Mouse (Mus musculus) bone marrow, adult 2 months (tissue): Measurements from ENCODE around the gene Zfp36l2. TPM values are rescaled to one million over a fixed set of nuclear protein-coding genes. Genes with fewer than 3 reads are reported as not detected.
A peak's percentile ranks its signal among the peaks of the same experiment; 100 is the strongest.

ENCODE experiments used
- H3K27ac ChIP-seq: fragments of 200-500 bp; 2 replicates; pipeline ENCODE4 v1.5.1; 2012; ENCODE audit warnings: low read depth, mild to moderate bottlenecking, control low read depth, inconsistent platforms, low read length; ENCODE audit not compliant: control insufficient read depth, poor library complexity, insufficient read depth
- H3K4me1 ChIP-seq: fragments of 200-500 bp; 2 replicates; pipeline ENCODE4 v1.6.1; 2011; ENCODE audit warnings: low read length; ENCODE audit not compliant: control insufficient read depth, insufficient read depth
- H3K4me3 ChIP-seq: fragments of 200-500 bp; replicated peaks from 2 replicates; pipeline ENCODE3; 2011; ENCODE audit warnings: mild to moderate bottlenecking, low read depth, low read length, control low read depth; ENCODE audit not compliant: control insufficient read depth
- CTCF ChIP-seq: fragments of 200-500 bp; IDR thresholded peaks from 2 replicates; pipeline ENCODE4 v1.5.1; 2011; ENCODE audit warnings: low read length, control low read depth; ENCODE audit not compliant: control insufficient read depth, insufficient read depth
- POLR2A ChIP-seq: fragments of 200-500 bp; IDR thresholded peaks from 2 replicates; pipeline ENCODE4 v1.6.1; 2011; ENCODE audit warnings: low read depth, mild to moderate bottlenecking, control low read depth, low read length, borderline replicate concordance; ENCODE audit not compliant: control insufficient read depth
- WGBS: fragments of 180-500 bp; shearing (Covaris S2); methylation state at CpG from one replicate; pipeline ENCODE4 v1.1.7; 2018; 5-methylcytosine and 5-hydroxymethylcytosine counted together
- polyA plus RNA-seq: library from polyadenylated mRNA; stranded (reverse); fragments of >200 nt; gene quantifications from 2 replicates; pipeline ENCODE4 v1.2.4, GENCODE M21; 2011; ENCODE audit warnings: low replicate concordance; ENCODE audit not compliant: missing spikeins, insufficient read depth, insufficient read length

Zfp36l2 gene
- polyA plus RNA-seq, 1 experiment: 74.0 TPM

- 48% methylated on average over 5 of the region's 5 CpGs for WGBS
- peaks cover 23% of the 10 kb centered on the region for H3K4me1 ChIP-seq
- no peak overlapping the region for H3K27ac ChIP-seq
- TF ChIP-seq POLR2A: no peak
- no peak for TF ChIP-seq CTCF
- H3K4me3 ChIP-seq: no peak overlapping the region
Measured at GRCm38 (mm10) chr17:84149566-84149965, 38.2 kb downstream of the Zfp36l2 start.

- no peak for TF ChIP-seq POLR2A
- TF ChIP-seq CTCF: no peak
- WGBS: 39% methylated on average over 11 of the region's 11 CpGs
- H3K4me1 ChIP-seq: peaks cover 25% of the 10 kb centered on the region
Measured at GRCm38 (mm10) chr17:84148499-84149484, 39.0 kb downstream of the Zfp36l2 start.

GRCm38 (mm10) chr17:84147183-84148108 is 40.3 kb downstream of the Zfp36l2 start:
- TF ChIP-seq CTCF (no peak), POLR2A (no peak)
- H3K27ac ChIP-seq: peak overlapping the region; percentile 97
- H3K4me3 ChIP-seq: no peak overlapping the region
- WGBS: 42% methylated on average over 11 of the region's 11 CpGs
- peaks cover 23% of the 10 kb centered on the region for H3K4me1 ChIP-seq

More at GRCm38 (mm10) chr17:84148499-84149484, 39.0 kb downstream of the Zfp36l2 start:
- no peak overlapping the region for H3K4me3 ChIP-seq
- H3K27ac ChIP-seq: peak overlapping the region; percentile 41

- 54% methylated on average over 7 of the region's 7 CpGs for WGBS
- H3K27ac ChIP-seq: peak overlapping the region; percentile 97
- H3K4me1 ChIP-seq: peaks cover 25% of the 10 kb centered on the region
- TF ChIP-seq POLR2A (no peak), CTCF (no peak)
- H3K4me3 ChIP-seq: no peak overlapping the region
Measured at GRCm38 (mm10) chr17:84146458-84147182, 41.1 kb downstream of the Zfp36l2 start.

- Histone ChIP-seq H3K4me1 (peaks cover 28% of the 10 kb centered on the region), H3K27ac (peak overlapping the region; percentile 97), H3K4me3 (no peak overlapping the region)
- WGBS: 2% methylated on average over 10 of the region's 10 CpGs
- TF ChIP-seq POLR2A: no peak; the same call in 1 of the 2 replicates
- no peak for TF ChIP-seq CTCF
Measured at GRCm38 (mm10) chr17:84145826-84146287, 41.9 kb downstream of the Zfp36l2 start.

GRCm38 (mm10) chr17:84144762-84145599 is 42.8 kb downstream of the Zfp36l2 start:
- Histone ChIP-seq H3K4me1 (peaks cover 33% of the 10 kb centered on the region), H3K27ac (peak overlapping the region; percentile 97), H3K4me3 (no peak overlapping the region)
- WGBS: 31% methylated on average over 5 of the region's 5 CpGs
- TF ChIP-seq POLR2A: no peak
- no peak; the same call in 1 of the 2 replicates for TF ChIP-seq CTCF

- H3K4me1 ChIP-seq: peaks cover 33% of the 10 kb centered on the region
- H3K27ac ChIP-seq: no peak overlapping the region
- TF ChIP-seq POLR2A (no peak), CTCF (no peak)
- 81% methylated on average over 3 of the region's 3 CpGs for WGBS
- H3K4me3 ChIP-seq: no peak overlapping the region
Measured at GRCm38 (mm10) chr17:84144130-84144529, 43.6 kb downstream of the Zfp36l2 start.
